Mouse (Mus musculus): ENCODE data around the gene Nrip2. TPM values are rescaled to one million over a fixed set of nuclear protein-coding genes. Genes with fewer than 3 reads are reported as not detected.

Nrip2 gene
- total RNA-seq, 2 experiments from 2014 or later: 3.0 to 3.4 TPM

DNA sequence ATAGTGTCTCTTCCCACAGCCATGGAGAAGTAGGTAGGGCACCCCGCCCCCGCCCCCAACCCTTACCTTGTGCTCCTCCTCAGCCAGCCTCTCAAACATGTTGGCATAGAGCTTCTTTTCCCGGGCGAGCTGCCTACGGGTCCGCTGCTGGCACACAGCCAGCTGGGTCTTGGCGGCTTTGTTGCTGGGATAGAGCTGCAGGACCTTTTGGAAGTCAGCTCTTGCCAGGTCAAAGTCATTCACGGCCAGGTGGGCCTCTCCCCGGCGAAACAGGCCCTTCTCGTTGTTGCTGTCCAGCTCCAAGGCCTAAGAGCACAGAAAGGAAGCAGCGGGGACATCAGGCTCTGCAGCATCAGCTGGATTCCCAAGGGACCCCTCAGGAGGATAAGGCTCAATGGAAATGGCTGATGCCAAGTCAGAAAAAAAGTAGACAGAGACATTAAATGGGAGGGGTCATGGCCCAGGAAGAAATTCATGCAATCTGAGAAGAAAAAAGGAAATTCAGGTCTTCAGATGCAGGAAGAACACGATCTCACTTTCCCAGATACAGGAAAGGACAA, 33.3 kb downstream of the Nrip2 start:
- DNase-seq: no peak
- intact Hi-C loops (cut with DNase I; ENCODE audit: low total_unique reads): no loop called here

DNA sequence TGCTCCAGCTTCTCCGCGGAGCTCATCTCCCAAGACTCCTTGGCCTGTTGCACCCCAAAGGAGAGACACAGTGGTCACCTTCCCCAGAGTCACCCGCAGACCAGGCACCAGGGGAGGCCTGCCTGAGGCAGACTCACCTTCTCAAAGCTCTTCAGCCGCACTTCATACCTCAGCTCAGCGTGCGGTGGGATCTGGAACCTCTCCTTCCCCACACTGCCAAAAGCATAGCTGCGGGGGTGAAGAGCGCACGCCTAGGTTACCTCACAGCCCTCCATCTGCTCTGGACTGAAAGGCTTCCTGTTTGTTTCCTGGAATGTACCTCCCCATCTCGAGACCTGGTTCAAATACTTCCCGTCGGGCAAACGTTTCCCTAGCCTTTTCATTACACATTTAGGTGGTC, 34.5 kb downstream of the Nrip2 start:
- no peak for DNase-seq
- intact Hi-C loops (cut with DNase I; ENCODE audit: low total_unique reads): no loop called here

DNA sequence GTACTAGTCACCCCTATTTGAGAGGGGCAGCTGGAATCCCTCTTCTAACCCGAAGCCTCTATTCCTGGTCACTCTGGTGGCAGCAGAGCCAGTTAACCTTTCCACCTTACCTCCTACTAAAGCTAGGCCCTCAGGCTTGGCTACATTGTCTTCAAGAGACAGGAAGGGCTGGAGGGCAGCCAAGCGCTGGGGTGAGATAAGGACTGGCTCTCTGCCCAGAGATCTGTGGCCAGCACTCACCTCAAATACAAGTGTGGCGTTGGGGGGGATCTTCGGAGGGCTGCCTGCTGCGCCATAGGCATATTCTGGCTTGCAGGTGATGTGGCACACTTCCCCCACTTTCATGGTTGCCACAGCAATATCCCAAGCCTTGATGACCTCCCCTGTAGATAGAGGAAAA, 36.4 kb downstream of the Nrip2 start:
- DNase-seq: peak; percentile 55
- intact Hi-C loops (cut with DNase I; ENCODE audit: low total_unique reads): no loop called here

GRCm38 (mm10) chr6:128436356-128437005, 37.4 kb downstream of the Nrip2 start:
- DNase-seq: no peak
- intact Hi-C loops (cut with DNase I; ENCODE audit: low total_unique reads): no loop called here

DNA sequence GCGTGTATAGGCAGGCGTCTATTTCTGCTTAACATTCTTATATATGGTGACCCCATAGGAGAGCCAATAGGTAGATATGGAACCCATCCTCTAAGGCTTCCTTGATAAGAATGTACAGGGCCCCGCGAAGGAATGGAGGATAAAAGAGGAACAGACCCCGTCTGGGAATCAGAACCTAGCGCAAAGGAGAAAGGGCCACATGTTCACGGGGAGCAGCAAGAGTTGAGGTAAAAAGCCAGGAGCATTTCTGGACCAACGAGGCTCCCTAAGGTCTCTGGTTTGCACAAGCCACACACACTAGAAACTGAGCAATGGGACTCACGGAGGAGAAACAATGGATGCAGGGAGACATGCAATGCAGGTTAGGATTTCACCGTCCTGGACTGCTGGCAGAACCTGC, 38.2 kb downstream of the Nrip2 start:
- intact Hi-C loops (cut with DNase I; ENCODE audit: low total_unique reads): no loop called here

GRCm38 (mm10) chr6:128437731-128438316, 38.7 kb downstream of the Nrip2 start:
- intact Hi-C loops (cut with DNase I; ENCODE audit: low total_unique reads): no loop called here
- DNase-seq: peak; percentile 65

More for the DNA sequence above, 38.2 kb downstream of the Nrip2 start:
- DNase-seq: no peak

DNA sequence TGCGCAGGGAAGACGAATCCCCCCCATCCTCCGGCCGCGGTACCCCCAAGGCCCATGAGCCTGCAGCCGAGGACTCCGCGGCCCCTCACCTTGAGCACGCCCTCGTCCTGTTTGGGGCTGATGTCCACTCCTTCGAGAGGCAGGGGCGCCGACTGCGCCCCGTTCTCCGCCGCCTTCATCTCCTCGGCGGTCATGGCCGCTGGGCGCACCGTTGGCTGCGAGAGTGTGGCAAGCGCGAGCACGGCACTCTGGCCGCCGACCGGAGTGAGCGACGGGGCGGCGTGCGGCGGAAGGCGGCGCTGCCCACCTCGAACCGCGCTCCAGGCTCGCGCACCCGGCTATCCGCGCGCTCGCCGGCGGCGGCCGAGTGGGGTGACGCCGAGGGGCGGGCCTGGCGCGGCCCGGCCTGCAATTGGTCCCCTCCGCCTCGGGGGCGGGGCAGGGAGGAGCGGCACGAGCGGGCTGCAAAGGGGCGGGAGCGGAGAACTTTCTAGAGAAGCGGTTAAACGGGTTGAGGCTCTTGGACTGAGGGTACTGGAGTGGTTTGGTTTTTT, 39.3 kb downstream of the Nrip2 start, which contains the start of gene Fkbp4:
Fkbp4 (minus strand) TSS at position 361 of the 554 bp plus-strand sequence.
- intact Hi-C loops (cut with DNase I; ENCODE audit: low total_unique reads): no loop called here
- DNase-seq: peak; percentile 94

DNA sequence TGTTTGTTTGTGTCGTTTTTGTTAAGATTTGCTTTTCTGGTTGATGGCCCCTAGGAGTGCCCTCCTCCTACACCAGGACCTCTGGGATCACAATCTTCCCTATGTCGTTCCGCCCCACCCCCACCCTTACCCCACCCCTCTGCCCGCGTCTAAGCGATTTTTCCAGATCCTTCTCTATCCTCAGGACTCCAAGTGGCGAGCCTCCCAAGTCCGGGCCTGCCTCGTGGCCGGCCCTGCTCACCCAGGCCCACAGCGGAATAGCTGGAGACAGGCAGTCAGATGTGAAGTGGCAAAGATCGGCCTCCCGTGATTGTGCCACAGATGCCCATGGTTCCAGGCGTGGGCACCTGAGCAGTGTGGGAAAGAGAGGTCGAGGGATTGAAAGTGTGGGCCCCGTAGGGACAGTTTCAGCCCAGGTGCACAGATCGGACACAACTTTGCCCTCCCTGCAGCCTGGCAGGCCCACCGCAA, 39.8 kb downstream of the Nrip2 start:
- intact Hi-C loops (cut with DNase I; ENCODE audit: low total_unique reads): no loop called here
- DNase-seq: no peak

DNA sequence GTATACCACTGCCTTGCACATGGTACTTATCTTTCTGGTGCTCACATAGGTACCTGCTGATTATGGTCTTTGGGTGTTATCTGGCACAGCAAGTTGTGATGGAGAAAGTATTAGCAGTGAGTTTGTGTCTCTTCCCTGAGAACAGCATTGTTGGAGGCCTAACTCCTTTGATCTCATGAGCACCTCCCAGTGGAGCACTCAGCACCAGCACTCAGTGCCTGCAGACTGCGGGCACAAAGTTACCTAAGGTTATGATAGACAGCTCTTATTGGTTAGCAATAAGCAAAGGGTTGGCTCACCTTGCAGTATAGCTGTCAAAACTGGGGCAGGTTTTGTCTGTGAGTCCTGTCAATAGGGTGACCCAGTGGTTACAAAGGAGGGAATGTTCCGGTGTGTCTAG, 41.1 kb downstream of the Nrip2 start:
- no peak for DNase-seq
- intact Hi-C loops (cut with DNase I; ENCODE audit: low total_unique reads): loop anchor here (5.0 kb wide), 1 partner anchor 42 kb away; no protein-coding TSS in a partner anchor

DNA sequence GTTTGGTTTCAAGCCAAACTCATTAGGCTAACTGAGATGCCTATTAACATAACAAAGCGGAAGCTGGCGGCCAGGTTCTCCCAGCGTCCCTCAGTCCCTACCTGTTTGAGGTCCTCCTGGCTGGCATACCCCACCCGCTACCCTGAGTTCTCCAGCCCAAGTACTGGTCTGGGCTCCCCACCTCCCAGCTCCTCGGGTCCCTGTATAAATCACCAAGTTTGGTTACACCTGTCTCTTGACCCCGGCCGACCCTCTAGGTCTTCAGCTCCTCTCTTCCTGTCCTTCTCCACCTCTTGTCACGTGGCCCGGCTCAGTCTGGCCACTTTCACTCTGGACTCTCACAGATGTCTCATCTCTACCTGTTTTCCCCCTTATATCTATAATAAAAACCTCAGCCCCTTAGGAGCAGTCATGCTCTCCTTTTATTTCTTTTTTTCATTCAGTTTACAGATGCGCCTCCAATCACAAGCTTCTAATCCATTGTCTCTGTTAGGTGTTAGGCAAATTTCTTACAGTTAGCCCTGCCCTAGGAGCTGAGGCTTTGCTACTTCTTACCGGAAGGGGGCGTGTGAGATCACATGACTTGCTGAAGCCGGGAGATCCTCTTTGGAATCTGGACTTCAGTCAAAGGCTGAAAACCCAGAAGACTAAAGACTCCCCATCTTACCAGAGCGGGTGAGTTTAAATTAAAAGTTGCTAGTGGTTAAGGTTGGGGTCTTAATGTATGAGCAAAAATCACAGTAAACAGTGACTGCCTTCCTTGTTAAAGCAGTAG, 46.9 kb downstream of the Nrip2 start:
- intact Hi-C loops (cut with DNase I; ENCODE audit: low total_unique reads): no loop called here
- peak; percentile 50 for DNase-seq

DNA sequence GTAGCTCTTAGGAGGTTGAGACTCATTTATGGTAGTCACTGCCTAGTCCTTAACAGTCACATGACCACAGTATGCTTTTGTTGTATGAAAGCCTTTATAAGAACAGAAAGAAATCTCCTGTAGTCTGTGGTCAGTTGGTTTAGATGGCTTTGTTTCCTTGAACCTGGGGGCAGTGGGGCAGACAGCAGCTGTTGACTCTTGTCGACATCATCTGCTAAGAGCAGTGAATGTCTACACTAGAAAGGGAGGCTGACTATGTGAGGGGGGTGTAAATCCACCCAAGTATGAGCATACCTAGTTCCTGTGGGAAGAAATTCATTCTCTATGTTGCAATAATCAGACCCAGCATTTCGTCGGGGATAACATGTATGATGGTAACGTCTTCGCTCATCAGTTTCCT, 48.0 kb downstream of the Nrip2 start:
- intact Hi-C loops (cut with DNase I; ENCODE audit: low total_unique reads): no loop called here
- no peak for DNase-seq

DNA sequence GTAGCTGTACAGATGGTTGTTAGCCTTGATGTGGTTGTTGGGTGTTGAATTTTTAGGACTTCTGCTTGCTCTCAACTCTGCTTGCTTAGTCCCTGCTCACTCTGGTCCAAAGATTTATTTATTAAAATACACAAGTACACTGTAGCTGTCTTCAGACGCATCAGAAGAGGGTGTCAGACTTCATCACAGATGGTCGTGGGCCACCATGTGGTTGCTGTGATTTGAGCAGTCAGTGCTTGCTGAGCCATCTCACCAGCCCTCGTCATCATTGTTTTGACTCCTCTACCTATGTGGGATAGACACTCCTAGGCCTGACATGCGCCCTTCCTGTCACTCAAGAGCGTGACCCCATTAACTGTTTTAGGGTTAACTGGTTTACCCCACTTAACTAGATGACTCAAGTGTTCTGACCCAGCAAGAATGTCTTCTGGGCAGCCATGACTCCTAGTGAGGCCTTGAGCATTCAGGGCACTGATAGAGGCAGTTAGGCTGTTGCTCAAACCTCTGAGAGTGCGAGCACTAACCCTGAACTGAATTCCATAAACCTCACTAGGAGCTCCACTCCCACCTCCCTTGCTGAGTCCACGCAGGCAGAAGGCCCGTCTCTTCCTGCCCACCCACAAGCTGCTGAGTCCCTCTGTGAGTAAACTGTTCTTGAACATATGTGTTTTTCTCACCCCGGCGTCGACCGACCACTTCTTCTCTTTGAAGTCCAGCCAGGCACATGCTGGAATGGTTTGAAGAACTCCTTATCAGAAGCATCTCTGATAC, 56.9 kb downstream of the Nrip2 start:
- no peak for DNase-seq
- intact Hi-C loops (cut with DNase I; ENCODE audit: low total_unique reads): no loop called here

- DNase-seq: no peak
- intact Hi-C loops (cut with DNase I; ENCODE audit: low total_unique reads): no loop called here
Observed at GRCm38 (mm10) chr6:128457186-128457585, 58.1 kb downstream of the Nrip2 start.

DNA sequence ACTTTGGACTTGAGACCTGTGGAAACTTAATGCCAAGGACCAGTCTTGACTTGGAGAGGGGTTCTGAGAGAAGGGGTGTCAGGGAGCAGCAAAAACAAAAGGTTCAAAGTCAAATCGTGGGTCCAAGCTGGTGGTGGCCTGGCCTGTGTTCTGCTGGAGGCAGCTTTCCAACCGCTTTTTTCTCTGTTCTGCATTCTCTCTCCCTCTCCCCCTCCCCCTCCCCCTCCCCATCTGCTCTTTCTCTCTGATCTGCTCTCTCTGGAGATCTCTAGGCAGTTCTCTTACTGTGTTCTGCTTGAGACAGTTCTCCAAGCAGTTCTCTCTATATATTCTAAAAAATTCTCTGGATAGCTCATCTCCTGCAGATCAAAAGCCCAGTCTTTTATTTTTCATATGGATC, 61.2 kb downstream of the Nrip2 start:
- intact Hi-C loops (cut with DNase I; ENCODE audit: low total_unique reads): no loop called here
- no peak for DNase-seq

DNA sequence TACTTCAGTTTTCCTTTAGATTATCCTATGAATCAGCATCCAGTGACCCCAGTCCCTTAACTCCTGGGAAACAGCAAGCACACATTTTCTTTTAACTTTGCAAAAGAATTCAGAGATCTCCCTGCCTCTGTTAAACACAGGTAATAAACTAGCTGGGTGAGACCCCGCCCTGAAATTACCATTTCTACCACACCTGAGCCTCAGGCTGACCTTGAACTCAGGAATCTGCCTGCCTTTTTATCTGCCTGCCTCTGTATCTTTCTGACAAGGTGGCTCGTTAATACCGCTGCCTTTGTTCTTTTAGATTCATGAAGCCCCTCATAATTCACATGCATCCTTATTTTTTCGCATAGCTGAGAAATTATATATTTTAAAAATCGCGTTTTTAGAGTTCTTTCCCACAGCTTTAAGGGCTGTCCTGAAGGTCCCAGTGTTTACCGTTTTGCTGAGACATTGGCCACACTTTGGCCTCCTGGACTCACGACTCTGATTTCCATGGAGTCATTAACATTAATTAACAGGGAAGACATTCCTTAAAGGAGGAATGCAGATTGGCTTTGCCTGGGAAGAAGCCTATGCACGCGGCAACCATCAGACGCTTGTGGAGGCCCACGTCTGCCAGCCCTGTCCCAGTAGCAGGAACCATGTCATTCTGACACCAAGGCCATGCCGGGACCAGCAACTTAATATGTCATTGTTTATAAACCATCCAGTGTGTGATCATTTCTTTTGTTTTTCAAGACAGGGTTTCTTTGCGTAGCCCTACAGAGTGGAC, 61.8 kb downstream of the Nrip2 start:
- DNase-seq: no peak
- intact Hi-C loops (cut with DNase I; ENCODE audit: low total_unique reads): no loop called here

DNA sequence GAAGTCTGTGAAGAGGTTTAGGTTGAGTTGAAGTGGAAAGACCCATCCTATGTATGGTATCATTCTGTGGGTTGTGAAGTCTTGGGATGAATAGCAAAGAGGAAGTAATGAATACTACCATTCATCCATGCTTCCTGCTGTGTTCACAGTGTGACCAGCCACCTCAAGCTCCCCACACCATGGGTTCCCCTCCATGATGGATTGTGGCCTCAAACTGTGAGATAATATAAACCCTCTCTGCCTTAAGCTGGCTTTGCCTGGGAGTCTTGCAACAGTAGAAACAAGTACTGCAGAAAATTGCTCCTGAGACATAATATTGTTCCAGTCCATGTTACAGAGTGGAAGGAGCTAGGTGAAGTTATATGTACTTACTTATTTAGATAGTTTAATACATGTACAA, 62.5 kb downstream of the Nrip2 start:
- no peak for DNase-seq
- intact Hi-C loops (cut with DNase I; ENCODE audit: low total_unique reads): no loop called here

DNA sequence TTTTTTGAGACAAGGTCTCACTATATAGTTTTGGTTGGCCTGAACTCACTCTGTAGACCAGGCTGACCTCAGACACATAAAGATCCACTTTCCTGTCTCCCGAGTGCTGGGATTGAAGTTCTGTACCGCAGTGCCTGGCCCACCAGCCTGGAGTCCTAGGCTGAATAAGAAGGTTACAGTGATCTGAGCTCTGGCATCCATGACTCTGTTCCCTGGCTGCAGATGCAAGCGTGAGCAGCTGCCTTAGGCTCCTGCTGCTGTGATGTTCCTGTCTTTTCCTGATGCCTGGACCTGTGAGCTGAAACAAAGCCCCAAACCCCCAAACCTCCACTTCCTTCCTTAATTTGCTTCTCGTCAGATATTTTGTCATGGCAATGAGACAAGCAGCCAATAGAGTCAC, 65.9 kb downstream of the Nrip2 start:
- no peak for DNase-seq
- intact Hi-C loops (cut with DNase I; ENCODE audit: low total_unique reads): no loop called here
